Mouse (Mus musculus) forebrain, embryonic 16.5 days (tissue): ENCODE measurements at regions not wholly inside any gene's neighbourhood (a gene's known extent, or its start where the extent isn't known, plus 50 kb on each side); places are given as distances from the start of the nearest gene placed in this dataset.

Experiments
- ATAC-seq: fragments of 200-750 bp; cut with Nextera tagmentation; 2 replicates; pipeline ENCODE4 v1.8.0; 2017; ENCODE audit warnings: mild to moderate bottlenecking, moderate library complexity
- H3K27ac ChIP-seq: fragments of 300-500 bp; sonication (generic); 2 replicates; pipeline ENCODE4 v1.5.1; 2014; ENCODE audit warnings: low read length, control low read depth
- H3K27me3 ChIP-seq: fragments of 300-500 bp; sonication (generic); replicated peaks from 2 replicates; pipeline ENCODE4 v1.6.1; 2014; ENCODE audit warnings: low read length; ENCODE audit not compliant: control insufficient read depth, insufficient read depth
- H3K36me3 ChIP-seq: fragments of 300-500 bp; sonication (generic); 2 replicates; pipeline ENCODE4 v1.6.1; 2014; ENCODE audit not compliant: control insufficient read depth, insufficient read depth
- H3K4me1 ChIP-seq: fragments of 300-500 bp; sonication (generic); replicated peaks from 2 replicates; pipeline ENCODE4 v1.6.1; 2014; ENCODE audit warnings: low read length; ENCODE audit not compliant: control insufficient read depth, insufficient read depth
- H3K4me2 ChIP-seq: fragments of 300-500 bp; sonication (generic); 2 replicates; pipeline ENCODE4 v1.6.1; 2014; ENCODE audit warnings: mild to moderate bottlenecking, low read length, control low read depth
- H3K4me3 ChIP-seq: fragments of 300-500 bp; sonication (generic); replicated peaks from 2 replicates; pipeline ENCODE4 v1.5.1; 2014; ENCODE audit warnings: mild to moderate bottlenecking, low read length, control low read depth
- H3K9ac ChIP-seq: fragments of 300-500 bp; sonication (generic); replicated peaks from 2 replicates; pipeline ENCODE4 v1.6.1; 2014; ENCODE audit warnings: low read depth, low read length, control low read depth
- H3K9me3 ChIP-seq: fragments of 300-500 bp; sonication (generic); 2 replicates; pipeline ENCODE4 v1.6.1; 2016; ENCODE audit warnings: low read length; ENCODE audit not compliant: control insufficient read depth
- WGBS: fragments of 180-500 bp; shearing (Covaris S2); extraction: QIAGEN DNeasy Blood & Tissue Kit; methylation state at CpG from one replicate; pipeline ENCODE4 v1.1.7; 2014; 5-methylcytosine and 5-hydroxymethylcytosine counted together

GRCm38 (mm10) chr7:75923951-75924467 lies 75.9 kb downstream of the Klhl25 start:
- Histone ChIP-seq H3K9ac (no peak overlapping the region), H3K4me1 (no peaks in the 10 kb centered on the region), H3K27ac (no peak overlapping the region), H3K4me2 (no peak overlapping the region), H3K4me3 (no peak overlapping the region), H3K9me3 (peaks cover 1% of the 10 kb centered on the region; the same call in 1 of the 2 replicates), H3K27me3 (no peaks in the 10 kb centered on the region), H3K36me3 (no peaks in the 10 kb centered on the region)
- ATAC-seq, result no peak
- WGBS, result 71% methylated on average over 3 of the region's 3 CpGs

DNA sequence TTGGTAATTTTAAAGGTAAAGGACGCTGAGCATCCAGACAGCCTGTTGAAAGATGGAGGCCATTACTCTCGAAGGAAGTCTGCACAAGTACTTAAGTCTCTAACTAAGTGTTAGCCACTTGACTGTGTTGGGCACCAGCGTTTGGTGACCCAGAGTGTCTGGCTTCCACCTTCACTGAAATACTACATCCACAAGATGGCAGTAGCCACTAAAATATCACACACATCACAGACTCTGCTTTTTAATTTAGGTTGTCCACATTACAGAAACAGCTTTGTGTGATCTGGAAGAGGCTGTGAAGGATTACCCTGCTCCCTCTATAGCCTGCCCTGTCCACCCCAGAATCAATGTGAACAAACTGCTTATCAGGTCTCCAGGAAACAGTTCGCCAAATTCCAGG lies 79.4 kb downstream of the Klhl25 start:
- H3K36me3 ChIP-seq, result no peaks in the 10 kb centered on the region
- H3K4me3 ChIP-seq, result no peak overlapping the region
- no peaks in the 10 kb centered on the region for H3K27me3 ChIP-seq
- peaks cover 5% of the 10 kb centered on the region; the same call in 1 of the 2 replicates for H3K9me3 ChIP-seq
- no peak overlapping the region for H3K27ac ChIP-seq
- no peak overlapping the region for H3K4me2 ChIP-seq
- WGBS, result 22% methylated on average over 4 of the region's 4 CpGs
- no peak overlapping the region for H3K9ac ChIP-seq
- ATAC-seq, result peak; percentile 95
- no peaks in the 10 kb centered on the region for H3K4me1 ChIP-seq

DNA sequence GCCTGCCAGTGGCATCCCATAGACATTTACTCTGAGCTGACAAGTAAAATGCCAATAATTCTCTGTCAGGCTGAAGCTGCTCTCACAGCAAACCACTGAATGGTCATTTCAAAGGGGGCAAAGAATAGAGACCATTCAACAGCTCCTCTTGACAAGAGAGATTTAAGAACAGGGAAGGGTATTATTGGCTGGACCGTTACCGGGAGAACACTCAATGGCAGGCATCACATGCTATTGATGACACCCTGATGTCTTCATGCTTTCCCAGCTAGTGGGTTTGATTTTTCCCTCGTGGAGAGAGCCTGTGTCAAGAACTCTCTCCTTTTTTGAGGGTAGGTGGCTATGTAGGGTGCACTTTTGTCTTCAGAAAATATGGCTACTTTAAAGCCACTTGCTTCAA lies 95.7 kb downstream of the Klhl25 start:
- Histone ChIP-seq H3K27me3 (no peaks in the 10 kb centered on the region), H3K4me1 (no peaks in the 10 kb centered on the region), H3K9ac (no peak overlapping the region), H3K9me3 (no peaks in the 10 kb centered on the region), H3K4me2 (no peak overlapping the region), H3K36me3 (no peaks in the 10 kb centered on the region), H3K4me3 (no peak overlapping the region), H3K27ac (no peak overlapping the region)
- 27% methylated on average over 3 of the region's 3 CpGs for WGBS
- ATAC-seq, result no peak

GRCm38 (mm10) chr7:75955671-75956070 lies 107.6 kb downstream of the Klhl25 start:
- no peak for ATAC-seq
- H3K9ac ChIP-seq, result no peak overlapping the region
- H3K27ac ChIP-seq, result no peak overlapping the region
- WGBS, result 65% methylated on average over 9 of the region's 9 CpGs
- peaks cover 8% of the 10 kb centered on the region; the same call in 1 of the 2 replicates for H3K4me1 ChIP-seq
- no peak overlapping the region for H3K4me2 ChIP-seq
- no peaks in the 10 kb centered on the region for H3K27me3 ChIP-seq
- H3K9me3 ChIP-seq, result no peaks in the 10 kb centered on the region
- H3K4me3 ChIP-seq, result no peak overlapping the region
- no peaks in the 10 kb centered on the region for H3K36me3 ChIP-seq

DNA sequence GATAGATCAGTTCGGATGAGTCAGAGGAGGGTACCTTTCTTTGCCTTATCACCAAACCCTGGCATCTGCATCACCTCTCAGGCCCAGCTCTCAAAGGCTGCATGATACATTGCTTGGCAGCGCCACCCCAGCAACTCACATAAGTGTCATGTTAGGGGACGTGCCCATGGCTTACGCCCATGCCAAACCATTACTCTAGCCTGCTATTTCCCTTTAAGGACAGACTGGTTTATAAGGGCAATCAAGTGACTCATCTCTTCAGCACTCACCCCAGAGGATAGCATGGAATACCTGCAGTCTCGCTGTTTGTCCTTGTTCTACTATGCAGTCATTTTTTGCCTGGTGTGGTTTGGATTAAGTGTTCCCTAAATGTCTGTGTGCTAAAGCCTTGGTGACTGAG lies 109.3 kb downstream of the Klhl25 start:
- WGBS, result 96% methylated on average over 5 of the region's 5 CpGs
- Histone ChIP-seq H3K4me2 (no peak overlapping the region), H3K9me3 (no peaks in the 10 kb centered on the region), H3K36me3 (no peaks in the 10 kb centered on the region), H3K4me3 (no peak overlapping the region), H3K9ac (no peak overlapping the region), H3K4me1 (peaks cover 8% of the 10 kb centered on the region; the same call in 1 of the 2 replicates), H3K27ac (no peak overlapping the region), H3K27me3 (no peaks in the 10 kb centered on the region)
- no peak for ATAC-seq

DNA sequence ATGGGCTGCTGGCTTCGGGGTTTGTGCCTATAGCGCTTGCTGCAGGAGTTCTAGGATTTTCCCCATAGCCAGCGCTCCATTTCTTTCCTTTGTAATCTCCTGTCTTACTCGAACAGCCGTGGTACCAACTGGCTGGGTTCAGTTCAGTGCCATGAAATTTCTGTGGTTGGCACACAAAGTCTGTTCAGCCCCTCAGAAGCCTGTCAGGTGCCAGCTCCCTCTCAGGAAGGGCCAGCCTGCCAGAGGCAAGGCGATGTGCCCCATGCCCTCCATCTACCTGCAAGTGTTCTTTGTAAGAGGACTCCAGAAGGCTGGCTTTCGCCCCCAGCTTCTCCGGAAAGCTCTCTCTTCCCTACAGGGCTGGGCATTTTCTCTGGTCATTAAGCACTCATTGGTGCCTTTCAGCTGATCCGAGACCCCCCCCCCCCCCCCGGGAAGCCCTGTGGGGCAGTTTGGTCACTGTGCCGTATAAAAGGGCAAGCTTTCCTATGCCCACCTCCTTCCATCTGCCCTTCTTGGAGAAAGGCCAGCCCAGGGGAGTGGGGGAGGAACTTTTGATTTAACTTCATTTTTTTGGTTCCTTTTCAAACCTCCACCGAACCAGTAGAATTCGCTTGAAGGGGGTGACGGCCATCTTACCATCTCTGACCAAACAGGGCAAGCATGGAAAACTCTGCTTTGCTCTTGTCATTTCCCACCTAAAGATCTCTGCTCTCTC lies 112.0 kb downstream of the Klhl25 start:
- Histone ChIP-seq H3K9ac (no peak overlapping the region), H3K4me2 (no peak overlapping the region), H3K36me3 (no peaks in the 10 kb centered on the region), H3K4me3 (no peak overlapping the region), H3K27me3 (no peaks in the 10 kb centered on the region), H3K27ac (0 out of 2 replicates have a peak overlapping the region, but pooled peaks have one; percentile 5), H3K9me3 (no peaks in the 10 kb centered on the region), H3K4me1 (peaks cover 8% of the 10 kb centered on the region; the same call in 1 of the 2 replicates)
- WGBS, result 77% methylated on average over 14 of the region's 14 CpGs
- ATAC-seq, result peak; percentile 58; the same call in 1 of the 2 replicates

DNA sequence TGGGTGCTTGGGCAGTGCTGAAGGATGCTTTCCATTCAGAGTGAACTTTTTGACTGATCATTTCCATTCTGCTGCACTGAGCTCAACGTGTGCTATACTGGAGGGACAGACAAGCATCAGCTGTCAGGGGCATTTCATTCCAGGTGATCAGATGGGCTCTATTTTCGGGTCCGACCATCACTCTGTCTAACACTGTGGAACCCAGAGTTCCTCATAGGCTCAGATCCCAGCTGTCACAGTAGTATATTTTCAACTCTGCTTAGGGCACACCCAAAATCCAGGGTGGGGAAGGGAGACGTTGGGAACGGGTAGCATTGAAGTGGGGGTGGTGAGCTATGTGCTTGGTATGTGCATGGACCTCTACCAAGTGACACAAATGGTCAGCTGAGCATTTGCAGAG lies 120.1 kb downstream of the Klhl25 start:
- H3K4me1 ChIP-seq, result 0 out of 2 replicates have a peak, but pooled peaks cover 2% of the 10 kb centered on the region
- H3K27me3 ChIP-seq, result no peaks in the 10 kb centered on the region
- H3K4me3 ChIP-seq, result no peak overlapping the region
- H3K9me3 ChIP-seq, result no peaks in the 10 kb centered on the region
- 92% methylated on average over 5 of the region's 5 CpGs for WGBS
- H3K9ac ChIP-seq, result no peak overlapping the region
- no peaks in the 10 kb centered on the region for H3K36me3 ChIP-seq
- H3K27ac ChIP-seq, result no peak overlapping the region
- no peak for ATAC-seq
- no peak overlapping the region for H3K4me2 ChIP-seq

DNA sequence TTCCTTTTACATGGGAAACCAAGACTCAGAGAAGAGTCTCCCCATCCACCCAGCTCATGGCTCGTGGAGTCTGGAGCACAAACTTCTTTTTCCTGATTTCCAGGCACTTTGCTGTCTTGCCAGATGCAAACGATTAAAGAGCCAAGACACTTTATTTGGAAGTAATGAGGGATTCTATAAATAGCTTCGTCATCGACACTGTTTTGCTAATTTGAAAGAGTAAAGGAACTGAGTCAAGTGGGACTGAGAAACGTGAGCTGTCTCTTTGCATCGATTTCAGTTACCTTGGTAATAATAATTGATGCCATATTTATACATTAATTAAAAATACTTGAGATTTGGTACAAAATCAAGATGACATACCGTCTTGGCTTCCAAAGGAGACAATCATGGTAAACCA lies 122.8 kb downstream of the Klhl25 start:
- H3K9ac ChIP-seq, result no peak overlapping the region
- H3K4me3 ChIP-seq, result no peak overlapping the region
- 0 out of 2 replicates have a peak, but pooled peaks cover 2% of the 10 kb centered on the region for H3K4me1 ChIP-seq
- no peaks in the 10 kb centered on the region for H3K27me3 ChIP-seq
- H3K4me2 ChIP-seq, result no peak overlapping the region
- H3K27ac ChIP-seq, result no peak overlapping the region
- ATAC-seq, result peak; percentile 63
- H3K9me3 ChIP-seq, result no peaks in the 10 kb centered on the region
- H3K36me3 ChIP-seq, result no peaks in the 10 kb centered on the region
- 40% methylated on average over 7 of the region's 7 CpGs for WGBS

DNA sequence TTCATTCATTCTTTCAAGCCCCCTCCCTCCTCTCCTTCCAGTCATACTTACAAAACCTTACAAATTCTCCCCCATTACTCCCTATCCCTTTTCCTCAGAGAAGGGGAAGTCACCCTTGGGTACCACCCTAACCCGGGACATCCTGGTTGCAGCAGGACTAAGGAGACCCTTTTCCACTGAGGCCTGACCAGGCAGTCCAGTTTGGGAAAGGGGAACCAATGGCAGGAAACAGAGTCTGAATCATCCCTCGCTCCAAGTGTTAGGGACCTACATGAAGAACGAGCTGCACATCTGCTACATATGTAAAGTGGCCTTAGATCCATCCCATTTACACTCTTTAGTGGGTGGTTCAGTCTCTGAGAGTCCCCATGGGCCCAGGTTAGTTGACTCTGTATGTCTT lies 123.6 kb downstream of the Klhl25 start:
- H3K27me3 ChIP-seq, result no peaks in the 10 kb centered on the region
- no peak overlapping the region for H3K9ac ChIP-seq
- no peaks in the 10 kb centered on the region for H3K36me3 ChIP-seq
- no peak for ATAC-seq
- no peak overlapping the region for H3K4me3 ChIP-seq
- H3K9me3 ChIP-seq, result no peaks in the 10 kb centered on the region
- H3K4me1 ChIP-seq, result 0 out of 2 replicates have a peak, but pooled peaks cover 2% of the 10 kb centered on the region
- 93% methylated on average over 3 of the region's 3 CpGs for WGBS
- H3K4me2 ChIP-seq, result no peak overlapping the region
- H3K27ac ChIP-seq, result no peak overlapping the region
